Mouse (Mus musculus): ENCODE measurements at regions not wholly inside any gene's neighbourhood (a gene's known extent, or its start where the extent isn't known, plus 50 kb on each side); places are given as distances from the start of the nearest gene placed in this dataset.

- TF ChIP-seq CTCF (IDR thresholded peaks at IDR 0.05) (no peak), POLR2A (IDR thresholded peaks at IDR 0.05; ENCODE audit: insufficient read depth, low read depth, low read length) (no peak)
These were observed 156.5 kb downstream of the Dusp6 start for GRCm38 (mm10) chr10:99419532-99419931.
